In the genomic region with DNA sequence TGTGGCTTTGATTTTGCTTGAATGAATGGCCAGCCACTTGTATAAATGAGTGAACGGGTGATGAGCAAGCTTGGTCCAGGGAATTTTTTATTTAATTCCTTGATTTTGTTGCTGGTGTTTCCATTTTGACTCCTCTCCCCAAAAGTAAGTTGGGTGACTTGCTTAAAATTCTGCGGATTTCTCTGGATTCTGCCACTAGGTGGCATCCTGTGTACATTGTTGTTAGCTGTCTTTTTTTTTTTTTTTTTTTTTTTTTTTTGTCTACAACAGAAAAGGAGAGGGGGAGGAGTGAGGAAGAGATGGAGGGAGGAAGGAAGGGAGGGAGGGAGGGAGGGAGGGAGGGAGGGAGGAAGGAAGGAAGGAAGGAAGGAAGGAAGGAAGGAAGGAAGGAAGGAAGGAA, we compare ENCODE assay signal across 9 mouse cellular contexts.
A peak's percentile ranks its signal among the peaks of the same experiment; 100 is the strongest.
DNase-seq lines count a peak whose midpoint lies in the region; ATAC-seq and TF ChIP-seq lines count a peak whose summit lies in the region.
"Had no signal": no experiment of that assay in that cellular context is flagged by ENCODE, and none has a peak within 500 bp of the region (broad histone marks: within the 10 kb centered on the region; RNA-seq: fewer than 3 reads in every experiment).

No protein-coding gene starts in this region.

- H3K27ac ChIP-seq in midbrain, embryonic 11.5 days (ENCODE audit: low read depth, low read length) = no peak overlapping the region
- H3K27ac ChIP-seq in midbrain, embryonic 13.5 days = no peak overlapping the region
- no peak overlapping the region for H3K27ac ChIP-seq in hindbrain, postnatal 0 days
- H3K27ac ChIP-seq: neural tube, embryonic 12.5 days had no signal

- no peak overlapping the region for H3K9ac ChIP-seq in midbrain, embryonic 11.5 days (ENCODE audit: low read length)
- no peak overlapping the region for H3K9ac ChIP-seq in midbrain, embryonic 13.5 days (replicated peaks)
- no peak overlapping the region for H3K9ac ChIP-seq in hindbrain, postnatal 0 days (replicated peaks; ENCODE audit: low read length)
- H3K9ac ChIP-seq: neural tube, embryonic 12.5 days had no signal

- intact Hi-C loops in left cerebral cortex, postnatal 4 days (cut with DNase I) = loop anchor here (5.0 kb wide), 3 partner anchors 219 to 464 kb away; partner anchors contain the start of gene Krba1

- no peak for ATAC-seq in midbrain, embryonic 11.5 days (ENCODE audit: low FRiP score)
- ATAC-seq in midbrain, embryonic 13.5 days = no peak; the same call in 1 of the 2 replicates
- ATAC-seq in hindbrain, postnatal 0 days = peak; percentile 5; the same call in 1 of the 2 replicates
- no peak for ATAC-seq in megakaryocyte, adult 5-6 weeks (ENCODE audit: poor library complexity, severe bottlenecking)

- H3K36me3 ChIP-seq in midbrain, embryonic 11.5 days (ENCODE audit: control insufficient read depth, insufficient read depth, low read length) = no peaks in the 10 kb centered on the region
- no peaks in the 10 kb centered on the region for H3K36me3 ChIP-seq in midbrain, embryonic 13.5 days
- H3K36me3 ChIP-seq in hindbrain, postnatal 0 days (ENCODE audit: insufficient read depth, low read length) = no peaks in the 10 kb centered on the region
- H3K36me3 ChIP-seq: neural tube, embryonic 12.5 days had no signal

- no peak overlapping the region for H3K4me2 ChIP-seq in midbrain, embryonic 11.5 days
- no peak overlapping the region for H3K4me2 ChIP-seq in midbrain, embryonic 13.5 days (replicated peaks)
- no peak overlapping the region for H3K4me2 ChIP-seq in hindbrain, postnatal 0 days (ENCODE audit: low read depth, low read length)
- H3K4me2 ChIP-seq: neural tube, embryonic 12.5 days had no signal

- H3K4me3 ChIP-seq in midbrain, embryonic 11.5 days (ENCODE audit: low read depth, low read length) = no peak overlapping the region
- H3K4me3 ChIP-seq in midbrain, embryonic 13.5 days (replicated peaks) = no peak overlapping the region
- H3K4me3 ChIP-seq in hindbrain, postnatal 0 days (ENCODE audit: low read length) = no peak overlapping the region
- H3K4me3 ChIP-seq: neural tube, embryonic 12.5 days had no signal

- TF ChIP-seq CTCF in hindbrain, postnatal 0 days (IDR thresholded peaks at IDR 0.05; ENCODE audit: low read depth) = peak; percentile 69

- 8% methylated on average over 2 of the region's 2 CpGs for WGBS in midbrain, embryonic 11.5 days
- 6% methylated on average over 2 of the region's 2 CpGs for whole genome bisulfite sequencing in midbrain, embryonic 13.5 days
- 7% methylated on average over 2 of the region's 2 CpGs for WGBS in hindbrain, postnatal 0 days

- DNase-seq in midbrain, embryonic 11.5 days (ENCODE audit: low spot score, missing footprints) = peak; percentile 92
- peak; percentile 43 to 45 for DNase-seq in adrenal gland, adult 18-20 months (ENCODE audit: low spot score in 2 of 2)
- DNase-seq in embryo, embryonic 10.5 days (ENCODE audit: low spot score) = peak; percentile 82
- DNase-seq in hindbrain, postnatal 0 days (ENCODE audit: low spot score) = peak; percentile 94
- DNase-seq in left cerebral cortex, postnatal 4 days = peak; percentile 68
- peak; percentile 72 to 84 for DNase-seq in right cerebral cortex, adult 2 months (ENCODE audit: low spot score in 2 of 2)

- H3K9me3 ChIP-seq in midbrain, embryonic 11.5 days (ENCODE audit: control insufficient read depth, low read length) = no peaks in the 10 kb centered on the region
- no peaks in the 10 kb centered on the region for H3K9me3 ChIP-seq in midbrain, embryonic 13.5 days
- H3K9me3 ChIP-seq in hindbrain, postnatal 0 days (ENCODE audit: low read length) = no peaks in the 10 kb centered on the region
- H3K9me3 ChIP-seq: neural tube, embryonic 12.5 days had no signal

- H3K4me1 ChIP-seq in midbrain, embryonic 11.5 days (ENCODE audit: control insufficient read depth, insufficient read depth, low read length) = no peaks in the 10 kb centered on the region
- H3K4me1 ChIP-seq in midbrain, embryonic 13.5 days (replicated peaks) = peaks cover 3% of the 10 kb centered on the region; the same call in 1 of the 2 replicates
- H3K4me1 ChIP-seq in hindbrain, postnatal 0 days (ENCODE audit: insufficient read depth, low read length) = no peaks in the 10 kb centered on the region

- H3K27me3 ChIP-seq in midbrain, embryonic 11.5 days (ENCODE audit: control insufficient read depth, insufficient read depth, low read length) = no peaks in the 10 kb centered on the region
- no peaks in the 10 kb centered on the region for H3K27me3 ChIP-seq in midbrain, embryonic 13.5 days
- H3K27me3 ChIP-seq in hindbrain, postnatal 0 days (ENCODE audit: insufficient read depth, low read length) = no peaks in the 10 kb centered on the region
- H3K27me3 ChIP-seq: neural tube, embryonic 12.5 days had no signal

Comparison
In these comparisons a context has a peak if more than half of its experiments do, and no peak if none do; other contexts are left out.
1. DNase-seq: peak in every context shown above with its lines; median percentile 94 in hindbrain, postnatal 0 days; 92 in midbrain, embryonic 11.5 days; 82 in embryo, embryonic 10.5 days; 78 in right cerebral cortex, adult 2 months; 68 in left cerebral cortex, postnatal 4 days; 44 in adrenal gland, adult 18-20 months.